Mouse (Mus musculus) embryonic facial prominence, embryonic 13.5 days (tissue): Measurements from ENCODE around the gene Bmper. TPM values are rescaled to one million over a fixed set of nuclear protein-coding genes. Genes with fewer than 3 reads are reported as not detected.

ENCODE experiments used
- ATAC-seq: fragments of 200-750 bp; cut with Nextera tagmentation; 2 replicates; pipeline ENCODE4 v1.8.0; 2017; ENCODE audit warnings: low read depth; ENCODE audit not compliant: insufficient number of reproducible peaks, insufficient read depth, low FRiP score, low TSS enrichment
- H3K27ac ChIP-seq: fragments of 300-500 bp; sonication (generic); 2 replicates; pipeline ENCODE4 v1.5.1; 2015; ENCODE audit warnings: moderate library complexity, mild to moderate bottlenecking, inconsistent platforms
- H3K27me3 ChIP-seq: fragments of 300-500 bp; sonication (generic); 2 replicates; pipeline ENCODE4 v1.6.1; 2015; ENCODE audit warnings: mild to moderate bottlenecking, inconsistent platforms
- H3K36me3 ChIP-seq: fragments of 300-500 bp; sonication (generic); 2 replicates; pipeline ENCODE4 v1.6.1; 2015; ENCODE audit warnings: mild to moderate bottlenecking, inconsistent platforms
- H3K4me1 ChIP-seq: fragments of 300-500 bp; sonication (generic); 2 replicates; pipeline ENCODE4 v1.6.1; 2015; ENCODE audit warnings: inconsistent platforms
- H3K4me2 ChIP-seq: fragments of 300-500 bp; sonication (generic); 2 replicates; pipeline ENCODE4 v1.6.1; 2015; ENCODE audit warnings: moderate library complexity, mild to moderate bottlenecking, inconsistent platforms
- H3K4me3 ChIP-seq: fragments of 300-500 bp; sonication (generic); 2 replicates; pipeline ENCODE4 v1.5.1; 2015; ENCODE audit warnings: mild to moderate bottlenecking, inconsistent platforms
- H3K9ac ChIP-seq: fragments of 300-500 bp; sonication (generic); 2 replicates; pipeline ENCODE4 v1.6.1; 2015; ENCODE audit warnings: mild to moderate bottlenecking, inconsistent platforms
- H3K9me3 ChIP-seq: fragments of 300-500 bp; sonication (generic); 2 replicates; pipeline ENCODE4 v1.6.1; 2016; ENCODE audit warnings: inconsistent platforms
- WGBS: fragments of 180-500 bp; shearing (Covaris S2); methylation state at CpG from one replicate; pipeline ENCODE4 v1.1.7; 2015; ENCODE audit warnings: mixed read lengths; 5-methylcytosine and 5-hydroxymethylcytosine counted together
- polyA plus RNA-seq: library from polyadenylated mRNA; unstranded; fragments of >200 nt; fragmentation: Nextera tagmentation; extraction: Ambion mirVana; gene quantifications from 2 replicates; pipeline ENCODE4 v1.2.1, GENCODE M21; 2015

Gene Bmper
- polyA plus RNA-seq, 1 experiment from 2014 or later, result 10.8 TPM

GRCm38 (mm10) chr9:23261834-23262233 is 39.0 kb downstream of the Bmper start:
- H3K4me3 ChIP-seq, result no peak overlapping the region
- H3K9me3 ChIP-seq, result no peaks in the 10 kb centered on the region
- no peaks in the 10 kb centered on the region for H3K4me1 ChIP-seq
- no peak for ATAC-seq
- 96% methylated on average over 3 of the region's 3 CpGs for WGBS
- no peaks in the 10 kb centered on the region for H3K27me3 ChIP-seq
- H3K27ac ChIP-seq, result no peak overlapping the region
- no peaks in the 10 kb centered on the region for H3K36me3 ChIP-seq
- no peak overlapping the region for H3K4me2 ChIP-seq
- no peak overlapping the region for H3K9ac ChIP-seq

GRCm38 (mm10) chr9:23262851-23263250 is 40.0 kb downstream of the Bmper start:
- Histone ChIP-seq H3K9ac (no peak overlapping the region), H3K27me3 (no peaks in the 10 kb centered on the region), H3K27ac (no peak overlapping the region), H3K9me3 (no peaks in the 10 kb centered on the region), H3K4me3 (no peak overlapping the region), H3K4me1 (no peaks in the 10 kb centered on the region), H3K4me2 (no peak overlapping the region), H3K36me3 (no peaks in the 10 kb centered on the region)
- 65% methylated on average over 7 of the region's 7 CpGs for WGBS
- ATAC-seq, result no peak

- Histone ChIP-seq H3K27ac (no peak overlapping the region), H3K4me2 (no peak overlapping the region), H3K36me3 (no peaks in the 10 kb centered on the region), H3K9ac (no peak overlapping the region), H3K4me3 (no peak overlapping the region), H3K9me3 (no peaks in the 10 kb centered on the region), H3K4me1 (no peaks in the 10 kb centered on the region), H3K27me3 (no peaks in the 10 kb centered on the region)
- no peak for ATAC-seq
- WGBS, result 93% methylated on average over 4 of the region's 4 CpGs
Measured at GRCm38 (mm10) chr9:23264471-23264870, 41.6 kb downstream of the Bmper start.

DNA sequence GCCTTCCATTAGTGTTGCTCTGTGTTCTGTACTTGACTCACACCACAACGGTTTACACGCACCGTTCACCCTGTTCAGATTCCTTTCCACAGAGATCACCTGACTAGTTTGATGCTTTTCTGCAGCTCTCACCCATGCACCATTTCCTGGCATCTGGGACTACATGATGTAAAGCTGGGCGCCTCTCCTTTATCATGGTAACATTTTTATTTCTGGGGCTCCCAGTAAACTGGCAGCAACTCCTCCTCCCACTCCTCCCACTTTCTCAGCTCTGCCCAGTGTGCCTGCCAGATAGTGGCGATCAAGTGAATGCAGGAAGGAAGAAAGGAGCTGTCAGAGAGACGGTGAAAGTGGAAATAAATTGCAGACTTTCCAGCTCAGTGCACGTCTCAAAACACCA is 45.7 kb downstream of the Bmper start:
- 67% methylated on average over 7 of the region's 7 CpGs for WGBS

DNA sequence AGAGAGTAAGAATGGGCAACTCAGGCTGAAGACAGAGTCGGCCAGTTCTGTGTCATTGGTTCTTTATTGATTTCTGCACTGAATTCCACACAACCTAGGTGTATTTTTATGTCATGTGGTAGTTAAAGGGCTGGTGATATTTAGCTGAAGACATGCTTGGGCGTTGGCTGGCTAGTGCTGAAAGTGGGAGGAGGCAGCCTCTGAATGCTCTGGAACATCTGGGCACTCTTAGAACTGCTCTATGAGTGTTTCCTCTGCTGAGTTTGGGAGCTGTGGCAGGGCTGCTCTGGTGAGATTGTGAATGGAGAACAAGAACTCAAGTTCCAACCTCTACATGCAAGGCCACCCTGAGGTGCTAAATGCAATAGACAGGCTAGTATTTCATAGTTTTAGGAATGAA is 46.2 kb downstream of the Bmper start:
- Histone ChIP-seq H3K27ac (no peak overlapping the region), H3K27me3 (no peaks in the 10 kb centered on the region), H3K9me3 (no peaks in the 10 kb centered on the region), H3K4me1 (no peaks in the 10 kb centered on the region), H3K36me3 (no peaks in the 10 kb centered on the region), H3K9ac (no peak overlapping the region), H3K4me2 (no peak overlapping the region), H3K4me3 (no peak overlapping the region)
- no peak for ATAC-seq
- WGBS, result 73% methylated on average over 2 of the region's 2 CpGs

More for the DNA sequence above, 45.7 kb downstream of the Bmper start:
- no peak overlapping the region for H3K9ac ChIP-seq
- no peaks in the 10 kb centered on the region for H3K27me3 ChIP-seq
- no peak overlapping the region for H3K27ac ChIP-seq
- no peaks in the 10 kb centered on the region for H3K4me1 ChIP-seq
- no peaks in the 10 kb centered on the region for H3K9me3 ChIP-seq
- H3K4me3 ChIP-seq, result no peak overlapping the region
- ATAC-seq, result no peak
- no peaks in the 10 kb centered on the region for H3K36me3 ChIP-seq
- H3K4me2 ChIP-seq, result no peak overlapping the region

GRCm38 (mm10) chr9:23276244-23276643 is 53.4 kb downstream of the Bmper start:
- 76% methylated on average over 4 of the region's 4 CpGs for WGBS
- Histone ChIP-seq H3K4me2 (no peak overlapping the region), H3K9ac (no peak overlapping the region), H3K27ac (no peak overlapping the region), H3K27me3 (no peaks in the 10 kb centered on the region), H3K9me3 (no peaks in the 10 kb centered on the region), H3K36me3 (no peaks in the 10 kb centered on the region; the same call in 1 of the 2 replicates), H3K4me1 (no peaks in the 10 kb centered on the region), H3K4me3 (no peak overlapping the region)
- ATAC-seq, result no peak

GRCm38 (mm10) chr9:23284940-23285460 is 62.1 kb downstream of the Bmper start:
- H3K9ac ChIP-seq, result no peak overlapping the region
- H3K27me3 ChIP-seq, result no peaks in the 10 kb centered on the region
- H3K4me2 ChIP-seq, result no peak overlapping the region
- ATAC-seq, result no peak
- no peak overlapping the region for H3K4me3 ChIP-seq
- H3K9me3 ChIP-seq, result no peaks in the 10 kb centered on the region
- 80% methylated on average over 4 of the region's 4 CpGs for WGBS
- H3K36me3 ChIP-seq, result no peaks in the 10 kb centered on the region
- no peaks in the 10 kb centered on the region for H3K4me1 ChIP-seq
- H3K27ac ChIP-seq, result no peak overlapping the region

- Histone ChIP-seq H3K4me3 (no peak overlapping the region), H3K36me3 (no peaks in the 10 kb centered on the region), H3K27me3 (no peaks in the 10 kb centered on the region), H3K4me1 (0 out of 2 replicates have a peak, but pooled peaks cover 9% of the 10 kb centered on the region), H3K9ac (no peak overlapping the region), H3K4me2 (no peak overlapping the region), H3K27ac (no peak overlapping the region), H3K9me3 (no peaks in the 10 kb centered on the region)
- no peak for ATAC-seq
- 87% methylated on average over 3 of the region's 3 CpGs for WGBS
Measured at GRCm38 (mm10) chr9:23293574-23293973, 70.7 kb downstream of the Bmper start.

DNA sequence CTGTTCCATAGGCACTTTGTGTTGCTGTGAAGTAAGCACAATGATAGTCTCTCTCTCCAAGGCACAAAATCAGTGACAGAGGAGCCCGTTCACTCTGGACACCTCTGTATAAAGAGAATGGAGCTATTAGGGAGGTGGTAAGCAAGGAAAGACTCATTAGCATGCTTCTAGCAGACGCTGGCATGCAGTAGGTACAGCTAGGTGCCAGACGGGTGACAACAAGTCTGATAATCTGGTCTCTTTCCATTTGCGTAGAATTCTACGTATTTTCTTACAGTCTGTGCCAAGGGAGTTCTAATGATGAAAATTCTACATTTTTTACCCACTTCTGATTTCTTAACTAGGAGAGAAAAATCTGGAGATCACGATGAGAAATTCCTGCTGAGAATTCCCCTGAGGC is 72.7 kb downstream of the Bmper start:
- H3K4me3 ChIP-seq, result no peak overlapping the region
- no peak for ATAC-seq
- 78% methylated on average over 6 of the region's 6 CpGs for WGBS
- no peak overlapping the region for H3K27ac ChIP-seq
- H3K4me1 ChIP-seq, result peaks cover 25% of the 10 kb centered on the region
- no peak overlapping the region for H3K9ac ChIP-seq
- no peaks in the 10 kb centered on the region for H3K36me3 ChIP-seq
- no peak overlapping the region for H3K4me2 ChIP-seq
- no peaks in the 10 kb centered on the region for H3K27me3 ChIP-seq
- H3K9me3 ChIP-seq, result no peaks in the 10 kb centered on the region

- no peak for ATAC-seq
- peaks cover 26% of the 10 kb centered on the region for H3K4me1 ChIP-seq
- no peak overlapping the region for H3K4me3 ChIP-seq
- no peak overlapping the region for H3K4me2 ChIP-seq
- no peak overlapping the region for H3K9ac ChIP-seq
- H3K36me3 ChIP-seq, result no peaks in the 10 kb centered on the region
- H3K27me3 ChIP-seq, result no peaks in the 10 kb centered on the region
- no peak overlapping the region for H3K27ac ChIP-seq
- WGBS, result 42% methylated on average over 8 of the region's 8 CpGs
- no peaks in the 10 kb centered on the region for H3K9me3 ChIP-seq
Measured at GRCm38 (mm10) chr9:23297491-23298170, 74.8 kb downstream of the Bmper start.

DNA sequence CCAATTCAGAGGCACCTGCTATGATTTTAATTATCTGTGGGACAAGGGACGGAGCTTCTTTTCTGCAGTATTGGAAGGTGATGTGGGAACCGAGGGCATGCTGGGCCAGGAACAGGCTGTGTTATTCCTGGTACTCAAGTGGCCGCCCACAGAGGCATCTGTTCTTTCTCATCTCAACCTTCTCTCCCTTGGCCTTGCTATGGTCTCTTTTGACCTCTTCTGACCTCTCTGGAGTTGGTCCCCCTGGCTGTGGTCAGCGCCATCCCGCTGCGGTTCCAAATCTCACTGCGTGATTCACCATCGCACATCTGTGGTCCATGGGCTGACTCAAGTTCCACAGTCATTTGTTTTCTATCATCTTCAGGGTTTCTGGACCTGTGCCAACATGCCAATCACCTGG is 77.5 kb downstream of the Bmper start:
- Histone ChIP-seq H3K4me3 (no peak overlapping the region), H3K9me3 (no peaks in the 10 kb centered on the region), H3K4me1 (peaks cover 26% of the 10 kb centered on the region), H3K4me2 (no peak overlapping the region), H3K27ac (no peak overlapping the region), H3K9ac (no peak overlapping the region), H3K36me3 (no peaks in the 10 kb centered on the region), H3K27me3 (no peaks in the 10 kb centered on the region)
- 71% methylated on average over 8 of the region's 8 CpGs for WGBS
- ATAC-seq, result no peak; the same call in 1 of the 2 replicates

DNA sequence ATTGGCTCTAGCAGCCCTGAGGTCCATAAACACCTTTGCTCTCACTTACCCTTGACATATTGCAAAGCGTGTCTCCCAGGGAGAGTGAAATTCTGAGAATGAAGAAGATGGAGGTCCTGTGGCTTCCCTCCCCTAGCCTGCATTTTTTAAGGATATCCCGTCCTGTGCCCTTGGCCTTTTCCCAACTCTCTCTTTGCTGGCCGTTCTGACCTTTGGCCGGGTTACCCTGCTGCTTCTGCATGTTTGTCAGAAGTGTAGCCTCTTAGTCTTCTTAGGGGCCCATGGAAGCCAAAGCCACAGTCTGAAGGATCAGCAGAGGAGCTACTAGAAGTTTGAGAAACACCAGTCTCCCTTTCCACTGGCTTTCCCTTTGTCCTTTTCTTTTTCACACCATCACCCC is 82.8 kb downstream of the Bmper start:
- no peaks in the 10 kb centered on the region for H3K9me3 ChIP-seq
- ATAC-seq, result no peak
- H3K36me3 ChIP-seq, result no peaks in the 10 kb centered on the region
- H3K4me2 ChIP-seq, result no peak overlapping the region
- no peak overlapping the region for H3K4me3 ChIP-seq
- no peak overlapping the region for H3K27ac ChIP-seq
- WGBS, result 69% methylated on average over 4 of the region's 4 CpGs
- H3K4me1 ChIP-seq, result peaks cover under 1% of the 10 kb centered on the region; the same call in 1 of the 2 replicates
- no peaks in the 10 kb centered on the region for H3K27me3 ChIP-seq
- no peak overlapping the region for H3K9ac ChIP-seq
